Mouse (Mus musculus): Measurements from ENCODE around the gene Ogn. TPM values are rescaled to one million over a fixed set of nuclear protein-coding genes. Genes with fewer than 3 reads are reported as not detected.

The Ogn gene
- total and polyA plus RNA-seq, 3 experiments = 0.04 to 0.06 TPM; not detected in 1

GRCm38 (mm10) chr13:49652481-49653179 is 44.8 kb downstream of the Ogn start, which contains the start of the genes Cenpp and Nol8 (continued):
- TF ChIP-seq NRF1 (IDR thresholded peaks at IDR 0.05; ENCODE audit: insufficient read depth, low read depth, low read length, poor library complexity, severe bottlenecking) = no peak; the same call in 1 of the 2 replicates
- TF ChIP-seq RAD21 (IDR thresholded peaks at IDR 0.05; ENCODE audit: low read depth, low read length) = no peak
- TF ChIP-seq ZMIZ1 (IDR thresholded peaks at IDR 0.05; ENCODE audit: low read depth, low read length) = peak; percentile 28; the same call in 1 of the 2 replicates
- TF ChIP-seq UBTF (IDR thresholded peaks at IDR 0.05; ENCODE audit: borderline replicate concordance, insufficient read depth, low read depth, low read length) = 0 out of 2 replicates have a peak, but pooled peaks have one; percentile 78
- TF ChIP-seq EP300 (IDR thresholded peaks at IDR 0.05; ENCODE audit: low read depth in 1 of 2, low read length in 2 of 2) = peak in 1 of 2 experiments; percentile 60; a peak in 2 of 4 replicates
- TF ChIP-seq POLR2A (IDR thresholded peaks at IDR 0.05; ENCODE audit: control insufficient read depth in 1 of 2, insufficient read depth in 1 of 2, low read depth in 1 of 2, low read length in 2 of 2, poor library complexity in 1 of 2) = peak; percentile 79 to 81
- TF ChIP-seq MAZ (IDR thresholded peaks at IDR 0.05; ENCODE audit: low read depth, low read length) = peak; percentile 65; the same call in 1 of the 2 replicates

- Histone ChIP-seq H3K27me3 (ENCODE audit: control insufficient read depth in 1 of 2, insufficient read depth in 2 of 2, low read length in 2 of 2) (no peaks in the 10 kb centered on the region), H3K4me1 (ENCODE audit: control insufficient read depth in 1 of 2, insufficient read depth in 2 of 2, low read length in 2 of 2) (peaks cover 6 to 8% of the 10 kb centered on the region in 2 experiments; a peak in 3 of 4 replicates), H3K36me3 (ENCODE audit: control insufficient read depth in 1 of 2, insufficient read depth in 2 of 2, low read length in 2 of 2) (peaks cover 9 to 17% of the 10 kb centered on the region in 2 experiments), H3K79me2 (ENCODE audit: control insufficient read depth, insufficient read depth, low read length, poor library complexity) (peaks cover 17% of the 10 kb centered on the region), H3K4me3 (ENCODE audit: control insufficient read depth in 1 of 2, insufficient read depth in 1 of 2, low read depth in 2 of 2, low read length in 2 of 2) (peak overlapping the region; percentile 86 to 87), H3K9ac (ENCODE audit: control insufficient read depth, low read depth, low read length, poor library complexity, severe bottlenecking) (peak overlapping the region; percentile 84), H3K9me3 (replicated peaks; ENCODE audit: insufficient read depth, low read length) (no peaks in the 10 kb centered on the region), H3K27ac (ENCODE audit: control insufficient read depth, low read depth, low read length) (peak overlapping the region; percentile 95)
- TF ChIP-seq SIN3A (IDR thresholded peaks at IDR 0.05; ENCODE audit: low read length) (peak; percentile 87), ZMIZ1 (IDR thresholded peaks at IDR 0.05; ENCODE audit: low read depth, low read length) (no peak), MYC (IDR thresholded peaks at IDR 0.05; ENCODE audit: low read depth, low read length) (peak; percentile 100), ZKSCAN1 (IDR thresholded peaks at IDR 0.05; ENCODE audit: low read depth, low read length) (no peak), MEF2A (IDR thresholded peaks at IDR 0.05; ENCODE audit: extremely low read depth, insufficient replicate concordance, low read depth, low read length, poor library complexity, severe bottlenecking) (no peak), TAL1 (IDR thresholded peaks at IDR 0.05; ENCODE audit: low read length) (no peak), POLR2AphosphoS5 (IDR thresholded peaks at IDR 0.05; ENCODE audit: borderline replicate concordance, low read depth, low read length) (no peak), TBP (IDR thresholded peaks at IDR 0.05; ENCODE audit: low read depth, low read length) (peak; percentile 85; the same call in 1 of the 2 replicates), MYB (IDR thresholded peaks at IDR 0.05; ENCODE audit: low read depth, low read length) (no peak), E2F4 (IDR thresholded peaks at IDR 0.05; ENCODE audit: borderline replicate concordance, low read depth, low read length) (no peak), USF1 (IDR thresholded peaks at IDR 0.05; ENCODE audit: low read depth, low read length) (peak; percentile 85), TCF12 (IDR thresholded peaks at IDR 0.05; ENCODE audit: low read depth, low read length) (peak; percentile 8; the same call in 1 of the 2 replicates), CTCF (IDR thresholded peaks at IDR 0.05 in 2 of 3, conservative IDR thresholded peaks at IDR 0.05 in 1 of 3; ENCODE audit: control insufficient read depth in 1 of 3, insufficient read depth in 1 of 3, low read depth in 2 of 3, low read length in 3 of 3, poor library complexity in 1 of 3, severe bottlenecking in 1 of 3) (no peak), NELFE (IDR thresholded peaks at IDR 0.05; ENCODE audit: low read depth, low read length) (peak; percentile 77), MAZ (IDR thresholded peaks at IDR 0.05; ENCODE audit: low read depth, low read length) (no peak), MAX (IDR thresholded peaks at IDR 0.05; ENCODE audit: low read length) (peak; percentile 58), EP300 (IDR thresholded peaks at IDR 0.05; ENCODE audit: low read depth in 1 of 2, low read length in 2 of 2) (no peak), MXI1 (IDR thresholded peaks at IDR 0.05; ENCODE audit: low read depth, low read length) (peak; percentile 100), POLR2A (IDR thresholded peaks at IDR 0.05; ENCODE audit: control insufficient read depth in 1 of 2, insufficient read depth in 1 of 2, low read depth in 1 of 2, low read length in 2 of 2, poor library complexity in 1 of 2) (peak; percentile 59 to 76), CHD2 (IDR thresholded peaks at IDR 0.05; ENCODE audit: low read length) (no peak), KAT2A (conservative IDR thresholded peaks at IDR 0.05; ENCODE audit: low read depth, low read length) (no peak), ZNF384 (IDR thresholded peaks at IDR 0.05; ENCODE audit: low read depth, low read length) (no peak), RCOR1 (IDR thresholded peaks at IDR 0.05; ENCODE audit: low read depth, low read length) (no peak), USF2 (IDR thresholded peaks at IDR 0.05; ENCODE audit: borderline replicate concordance in 1 of 2, insufficient read depth in 1 of 2, low read depth in 1 of 2, low read length in 2 of 2) (peak in 1 of 2 experiments; percentile 41; a peak in 1 of 4 replicates), BHLHE40 (IDR thresholded peaks at IDR 0.05; ENCODE audit: borderline replicate concordance, low read depth, low read length) (peak; percentile 92; the same call in 1 of the 2 replicates), NRF1 (IDR thresholded peaks at IDR 0.05; ENCODE audit: insufficient read depth, low read depth, low read length, poor library complexity, severe bottlenecking) (no peak), POLR2AphosphoS2 (IDR thresholded peaks at IDR 0.05; ENCODE audit: low read length) (peak; percentile 47), RAD21 (IDR thresholded peaks at IDR 0.05; ENCODE audit: low read depth, low read length) (no peak), HCFC1 (IDR thresholded peaks at IDR 0.05; ENCODE audit: low read depth, low read length) (no peak; the same call in 1 of the 2 replicates), GABPA (IDR thresholded peaks at IDR 0.05; ENCODE audit: low read depth, low read length) (no peak)
- DNase-seq (ENCODE audit: low read depth, low spot score) = no peak
Measured at GRCm38 (mm10) chr13:49653180-49653541, 45.3 kb downstream of the Ogn start.

All from MEL (cell line).